Mouse (Mus musculus): ENCODE measurements around the gene Vwa2.

The Vwa2 gene

DNA sequence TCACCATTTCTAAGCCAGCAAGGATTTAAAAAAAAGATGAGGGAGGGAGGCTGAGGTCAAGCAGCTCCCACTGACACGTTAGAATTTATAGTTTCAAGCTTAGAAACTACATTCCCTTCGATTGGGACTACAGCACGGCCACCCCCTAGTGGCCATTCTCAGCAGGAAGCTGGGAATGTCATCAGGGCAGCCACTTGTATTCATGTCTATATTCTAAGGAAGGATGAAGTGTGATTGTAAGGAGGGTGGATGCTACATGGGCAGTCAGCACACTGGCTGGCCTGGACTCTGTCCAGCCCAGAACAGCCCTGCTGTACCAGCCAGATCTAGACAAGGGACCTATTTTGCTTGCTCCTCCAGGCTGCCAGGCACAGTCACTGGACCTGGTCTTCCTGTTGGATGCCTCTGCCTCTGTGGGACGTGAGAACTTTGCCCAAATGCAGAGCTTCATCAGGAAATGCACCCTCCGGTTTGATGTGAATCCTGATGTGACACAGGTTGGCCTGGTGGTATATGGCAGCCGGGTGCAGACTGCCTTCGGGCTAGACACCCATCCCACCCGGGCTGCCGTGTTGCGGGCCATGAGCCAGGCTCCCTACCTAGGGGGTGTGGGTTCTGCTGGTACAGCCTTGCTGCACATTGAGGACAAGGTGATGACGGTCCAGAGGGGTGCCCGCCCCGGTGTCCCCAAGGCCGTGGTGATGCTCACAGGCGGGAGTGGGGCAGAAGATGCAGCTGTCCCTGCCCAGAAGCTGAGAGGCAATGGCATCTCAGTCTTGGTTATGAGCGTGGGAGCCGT lies 34.6 kb downstream of the Vwa2 start:
- no peak for DNase-seq (ENCODE audit: low read depth, low spot score)

DNA sequence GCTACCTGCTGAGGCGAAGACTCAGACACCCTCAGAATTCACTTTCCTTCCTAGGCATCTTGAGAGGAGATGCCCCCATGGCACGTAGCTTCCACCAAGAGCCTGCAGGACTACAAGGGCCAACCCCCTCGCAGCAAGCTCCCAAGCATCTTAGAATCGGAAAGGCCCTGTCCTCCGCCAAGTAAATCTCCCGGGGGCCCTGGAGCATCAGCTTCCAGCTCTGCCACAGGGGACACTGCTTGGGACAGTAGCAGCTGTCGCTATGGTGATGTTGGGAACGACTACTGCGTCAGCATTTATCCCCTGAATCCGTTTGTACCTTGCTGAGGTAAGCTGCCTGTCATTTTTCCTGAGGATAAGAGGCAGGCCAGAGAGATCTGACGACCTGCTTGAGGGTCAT lies 36.5 kb downstream of the Vwa2 start:
- DNase-seq (ENCODE audit: low read depth, low spot score), result no peak

DNA sequence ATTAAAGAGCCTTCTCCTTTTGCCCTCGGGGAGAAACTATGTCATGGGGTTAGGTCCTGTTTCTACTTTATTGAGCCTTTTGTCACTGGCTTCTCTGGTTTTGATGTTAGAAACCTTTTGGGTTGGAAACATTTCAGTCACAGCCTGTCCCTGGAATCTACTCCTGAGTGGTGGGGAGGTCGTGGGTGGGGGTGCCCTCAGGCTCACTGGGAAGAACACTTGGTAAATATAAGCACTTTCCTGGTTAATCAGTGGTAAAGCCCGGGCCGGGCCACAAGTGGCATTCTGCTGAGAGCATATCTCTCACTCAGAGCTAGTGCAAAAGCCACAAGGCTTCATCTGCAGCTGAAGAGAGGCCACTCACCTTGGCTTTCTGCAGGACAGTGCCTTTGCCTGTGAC lies 39.7 kb downstream of the Vwa2 start:
- DNase-seq (ENCODE audit: low read depth, low spot score), result no peak

DNA sequence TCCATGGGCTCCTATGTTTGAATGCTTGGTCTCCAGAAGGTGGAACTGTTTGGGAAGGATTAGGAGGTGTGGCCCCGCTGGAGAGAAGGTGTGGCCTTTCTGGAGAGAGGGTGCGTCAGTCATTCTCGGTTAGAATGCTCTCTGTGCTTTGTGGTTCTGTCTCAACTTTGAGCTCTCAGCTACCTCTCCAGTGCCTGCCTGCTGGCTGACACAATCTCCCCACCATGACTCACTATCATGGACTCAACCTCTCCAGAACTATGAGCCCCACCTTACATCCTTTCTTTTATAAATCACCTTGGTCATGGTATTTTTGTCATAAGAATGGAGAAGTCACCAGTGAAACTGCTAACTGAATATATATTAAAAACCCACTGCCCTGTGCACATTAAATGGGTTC lies 40.6 kb downstream of the Vwa2 start:
- DNase-seq (ENCODE audit: low read depth, low spot score), result no peak

DNA sequence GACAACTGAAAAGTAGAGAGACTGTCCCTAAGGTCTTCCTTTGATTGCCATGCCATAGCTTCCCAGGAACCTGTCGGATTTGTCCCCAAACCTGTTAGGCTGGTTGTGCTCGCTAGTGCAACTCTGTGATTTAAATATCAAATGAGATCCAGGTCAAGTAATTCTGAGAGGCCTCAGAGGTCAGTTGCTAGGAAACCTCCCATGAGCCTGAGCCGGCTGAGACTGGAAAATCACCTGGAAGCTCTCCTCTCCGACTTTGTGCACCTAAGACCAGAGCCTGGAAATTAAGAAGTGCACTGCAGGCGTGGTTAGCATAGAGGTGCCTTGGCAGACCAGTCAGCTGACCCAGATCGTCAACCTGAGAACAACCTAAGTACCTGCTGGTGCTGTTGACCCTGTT lies 41.0 kb downstream of the Vwa2 start:
- DNase-seq (ENCODE audit: low read depth, low spot score), result no peak

DNA sequence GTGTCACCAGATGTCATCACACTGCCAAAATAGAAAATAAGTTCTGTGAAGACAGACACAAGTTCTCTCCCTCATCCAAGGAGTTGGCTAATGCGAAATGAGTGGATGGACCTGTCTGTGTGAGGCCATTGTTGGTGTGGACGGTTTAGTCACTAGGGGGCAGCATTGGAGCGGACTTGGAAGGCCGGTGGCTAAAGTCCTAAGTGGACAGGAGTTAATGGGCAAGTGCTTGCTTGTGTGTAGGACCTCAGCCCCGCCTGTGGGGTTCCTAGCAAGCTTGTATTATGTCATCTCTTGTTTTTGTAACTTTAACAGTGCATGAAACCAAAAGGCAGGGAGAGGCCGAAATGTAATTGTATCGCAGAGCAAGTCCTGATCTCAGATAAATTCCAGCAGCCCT lies 45.6 kb downstream of the Vwa2 start:
- no peak for DNase-seq (ENCODE audit: low read depth, low spot score)

DNA sequence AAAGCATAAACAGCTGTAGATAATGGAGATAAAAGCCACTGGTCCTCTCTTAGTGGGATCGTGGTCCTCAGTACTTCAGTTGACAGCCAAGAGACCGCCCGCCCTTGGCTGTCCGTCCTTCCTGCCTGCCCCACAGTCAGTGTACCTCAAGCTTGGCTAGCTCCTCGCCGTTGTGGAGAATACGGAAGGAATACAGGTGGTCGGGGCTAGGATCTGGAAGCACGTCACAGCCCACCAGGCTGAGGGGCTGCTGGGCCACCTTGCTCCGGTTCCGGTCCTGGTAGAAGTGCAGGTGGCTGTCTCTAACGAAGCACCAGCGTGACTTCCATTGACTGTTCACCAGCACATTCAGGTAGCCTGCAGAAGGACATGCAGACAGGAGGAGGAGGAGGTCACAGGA lies 46.2 kb downstream of the Vwa2 start:
- DNase-seq (ENCODE audit: low read depth, low spot score), result no peak

DNA sequence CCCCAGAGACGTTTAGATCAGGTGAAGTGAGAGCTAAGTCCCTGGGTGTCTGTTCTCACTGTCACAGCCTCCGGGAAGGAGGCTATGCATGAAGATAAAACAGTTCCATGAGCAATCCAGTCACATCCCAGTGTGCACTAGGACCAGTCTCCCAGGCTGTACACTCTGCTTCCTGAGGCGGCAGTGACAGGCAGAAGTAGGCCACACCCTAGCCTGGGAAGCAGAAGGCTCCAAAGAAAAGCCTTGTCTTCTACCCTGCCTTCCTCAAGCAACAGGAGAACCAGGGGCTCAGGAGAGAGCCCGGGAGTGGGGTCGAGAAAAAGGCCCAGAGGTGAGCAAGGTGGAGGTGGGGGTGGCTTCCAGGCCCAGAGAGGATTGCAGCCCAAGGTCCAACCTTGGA lies 47.7 kb downstream of the Vwa2 start:
- DNase-seq (ENCODE audit: low read depth, low spot score), result no peak

DNA sequence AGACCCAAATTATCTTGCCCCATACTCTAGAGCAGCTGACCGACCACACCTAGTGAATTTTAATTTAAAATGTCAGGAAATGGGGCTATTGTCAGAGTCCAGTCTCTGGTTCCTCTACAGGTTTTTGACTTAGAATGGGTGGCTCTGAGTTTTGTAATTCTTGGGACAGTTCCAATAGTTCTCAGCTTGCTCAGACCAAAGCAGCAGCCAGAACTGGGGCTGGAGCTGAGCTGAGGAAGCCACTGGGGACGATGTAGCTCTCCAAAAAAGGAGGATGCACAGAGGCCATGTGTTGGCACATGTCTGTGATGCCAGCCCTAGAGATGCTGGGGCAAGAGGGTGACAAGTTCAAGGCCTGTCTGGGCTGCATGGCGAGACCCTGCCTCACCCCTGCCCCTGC lies 55.3 kb downstream of the Vwa2 start:
- no peak for DNase-seq (ENCODE audit: low read depth, low spot score)

DNA sequence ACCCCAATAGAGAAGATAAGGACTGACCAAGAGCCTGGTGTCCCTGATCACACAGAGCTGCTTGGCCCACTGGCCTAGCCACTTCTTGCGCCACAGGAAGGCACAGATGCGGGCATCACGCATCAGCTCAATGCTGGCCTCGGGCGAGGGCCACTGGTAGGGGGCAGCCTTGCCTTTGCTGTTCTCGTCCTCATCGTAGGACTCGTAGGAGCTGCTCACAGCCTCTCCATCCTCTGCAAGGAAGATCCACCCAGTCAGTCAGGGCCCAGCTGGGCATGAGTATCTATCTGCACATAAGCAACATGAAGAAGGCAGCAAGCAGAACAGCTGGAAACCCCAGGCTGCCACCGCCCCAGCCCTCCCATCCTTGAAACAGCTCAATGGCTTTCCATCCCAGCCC lies 56.0 kb downstream of the Vwa2 start:
- DNase-seq (ENCODE audit: low read depth, low spot score), result no peak

DNA sequence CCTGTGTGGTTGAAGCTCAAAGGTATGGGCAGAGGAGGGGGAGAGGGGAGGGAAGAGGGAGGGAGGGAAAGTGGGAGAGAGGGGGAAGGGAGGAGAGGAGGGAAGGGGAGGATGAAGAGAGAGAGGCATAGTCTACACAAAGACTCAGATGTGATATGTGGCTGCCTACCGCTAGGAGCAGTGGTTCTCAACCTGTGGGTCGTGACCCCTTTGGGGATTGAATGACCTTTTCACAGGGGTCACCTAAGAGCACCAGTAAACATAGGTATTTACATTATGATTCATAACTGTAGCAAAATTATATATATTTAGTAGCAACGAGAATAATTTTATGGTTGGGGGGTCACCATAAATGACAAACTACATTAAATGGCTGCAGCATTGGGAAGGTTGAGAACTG lies 59.8 kb downstream of the Vwa2 start:
- DNase-seq (ENCODE audit: low read depth, low spot score), result no peak

DNA sequence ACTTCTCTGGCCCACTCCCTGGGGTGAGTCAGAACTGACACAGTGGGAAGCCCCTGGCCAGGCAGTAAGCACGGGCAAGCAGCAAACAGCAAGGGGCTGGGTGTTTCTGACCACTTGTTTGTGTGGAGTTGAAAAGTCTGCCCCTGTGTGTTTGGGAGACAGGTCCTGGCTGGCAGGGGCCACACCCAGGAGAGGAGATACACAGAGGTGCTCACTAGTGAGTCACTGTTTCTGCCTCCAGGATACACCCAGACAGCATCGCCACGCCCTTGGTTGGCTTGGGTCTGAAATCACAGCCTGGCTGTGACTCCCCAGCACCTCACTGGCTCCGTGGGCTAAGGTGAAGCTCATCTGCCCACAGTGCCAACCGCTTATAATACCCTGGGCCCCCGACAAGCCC lies 61.1 kb downstream of the Vwa2 start:
- no peak for DNase-seq (ENCODE audit: low read depth, low spot score)

DNA sequence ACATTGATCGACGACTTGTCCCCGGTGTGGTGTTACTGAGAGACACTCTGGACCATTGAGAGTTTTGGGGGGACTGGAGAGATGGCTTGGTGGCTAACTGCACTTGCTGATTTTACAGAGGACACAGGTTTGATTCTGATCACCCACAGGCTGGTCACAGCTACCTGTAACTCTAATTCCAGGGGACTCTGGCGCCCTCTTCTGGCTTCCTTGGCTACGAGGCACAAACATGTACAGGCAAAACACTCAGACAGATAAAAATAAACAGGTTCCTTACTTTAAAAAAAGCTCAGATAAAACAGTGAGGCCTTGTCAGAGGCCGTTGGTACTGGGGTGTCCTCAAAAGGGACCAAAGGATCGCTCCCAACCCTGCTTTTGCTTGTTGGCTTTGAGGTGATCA lies 61.7 kb downstream of the Vwa2 start:
- DNase-seq (ENCODE audit: low read depth, low spot score), result no peak

DNA sequence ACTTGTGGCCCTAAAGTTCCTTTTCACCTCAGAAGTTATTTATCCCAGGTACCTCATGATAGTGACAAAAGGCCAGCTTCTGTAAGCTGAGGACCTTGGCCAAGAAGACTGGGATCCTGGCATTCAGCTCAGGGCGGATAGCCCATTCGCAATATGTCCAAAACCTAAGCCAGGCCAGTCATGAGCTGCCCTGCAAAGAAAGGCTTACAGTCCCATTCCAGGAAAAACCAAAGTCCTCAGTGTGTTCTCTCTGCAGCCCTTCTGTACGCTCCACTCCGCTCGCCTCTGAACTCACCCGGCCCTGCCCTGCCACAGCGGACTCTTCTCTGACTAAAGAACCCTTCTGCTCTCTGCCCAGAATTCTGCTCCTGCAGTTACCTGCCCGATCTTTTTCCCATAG lies 62.2 kb downstream of the Vwa2 start:
- no peak for DNase-seq (ENCODE audit: low read depth, low spot score)

DNA sequence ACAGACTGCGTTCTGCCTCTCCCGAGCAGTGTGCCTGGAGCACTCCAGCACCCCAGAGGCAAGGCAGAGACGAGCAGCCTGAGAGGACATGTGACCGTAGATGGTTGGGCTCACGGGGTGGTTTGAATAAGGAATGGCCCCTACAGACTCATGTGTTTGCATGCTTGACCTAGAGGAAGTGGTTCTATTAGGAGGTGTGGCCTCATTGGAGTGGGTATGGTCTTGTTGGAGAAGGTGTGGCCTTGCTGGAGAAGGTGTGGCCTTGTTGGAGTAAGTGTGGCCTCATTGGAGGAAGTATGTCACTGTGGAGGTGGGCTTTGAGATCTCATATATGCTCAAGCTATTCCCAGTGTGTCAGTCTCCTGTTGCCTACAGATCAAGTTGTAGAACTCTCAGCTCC lies 63.9 kb downstream of the Vwa2 start:
- no peak for DNase-seq (ENCODE audit: low read depth, low spot score)

DNA sequence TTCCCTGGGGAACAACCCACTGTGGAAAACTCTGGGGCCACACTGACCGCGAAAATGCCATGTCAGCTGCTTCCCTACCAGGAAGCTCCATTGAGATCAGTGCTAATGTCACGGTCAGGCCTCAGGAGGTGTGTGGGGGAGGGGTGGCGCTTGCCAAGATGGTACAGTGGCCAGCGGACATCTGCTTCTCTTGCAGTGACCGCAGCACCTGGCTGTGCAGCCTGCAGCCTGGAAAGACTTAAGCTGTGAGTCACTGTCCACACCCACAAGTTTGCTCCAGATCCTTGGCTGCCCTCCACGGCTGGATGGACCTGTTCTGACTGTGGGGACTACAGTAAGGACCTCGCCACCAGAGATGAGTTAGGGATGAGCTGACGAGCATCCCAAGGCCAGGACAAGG lies 65.8 kb downstream of the Vwa2 start:
- no peak for DNase-seq (ENCODE audit: low read depth, low spot score)

DNA sequence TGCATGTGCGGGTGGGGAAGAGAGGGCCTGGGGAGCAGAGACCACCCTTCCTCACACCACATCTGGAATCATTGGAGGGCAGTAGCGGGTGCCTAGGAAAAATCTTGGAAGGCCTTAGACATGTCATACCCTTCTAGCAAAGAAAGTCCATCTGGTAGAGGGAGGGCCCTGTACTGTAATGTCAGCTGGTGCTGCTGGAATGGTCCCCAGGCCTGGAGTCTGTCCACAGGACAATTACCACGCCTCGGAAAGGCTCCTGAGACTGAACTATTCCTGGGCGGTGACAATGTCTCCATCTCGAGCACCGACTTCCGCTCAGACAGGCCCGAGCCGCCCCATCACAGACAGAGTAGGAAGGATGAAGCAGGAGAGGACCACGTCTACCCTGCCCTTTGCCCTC lies 66.5 kb downstream of the Vwa2 start:
- no peak for DNase-seq (ENCODE audit: low read depth, low spot score)

DNA sequence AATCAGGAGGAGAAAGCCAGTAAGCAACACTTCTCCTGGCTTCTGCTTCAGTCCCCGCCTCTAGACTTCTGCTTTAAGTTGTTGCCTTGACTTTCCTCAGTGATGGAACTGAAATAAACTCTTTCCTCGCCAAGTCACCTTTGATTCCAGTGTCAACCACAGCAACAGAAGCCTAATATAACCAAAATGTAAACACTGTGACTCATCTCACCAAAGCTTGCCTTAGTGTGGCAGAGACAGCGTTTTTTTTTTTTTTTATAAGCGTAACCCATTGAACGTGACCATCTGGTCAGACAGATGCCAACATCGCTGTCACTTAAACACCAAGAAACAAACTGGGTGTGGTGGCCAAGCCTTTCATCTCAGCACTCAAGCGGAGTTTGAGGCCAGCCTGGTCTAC lies 68.2 kb downstream of the Vwa2 start:
- DNase-seq (ENCODE audit: low read depth, low spot score), result no peak

DNA sequence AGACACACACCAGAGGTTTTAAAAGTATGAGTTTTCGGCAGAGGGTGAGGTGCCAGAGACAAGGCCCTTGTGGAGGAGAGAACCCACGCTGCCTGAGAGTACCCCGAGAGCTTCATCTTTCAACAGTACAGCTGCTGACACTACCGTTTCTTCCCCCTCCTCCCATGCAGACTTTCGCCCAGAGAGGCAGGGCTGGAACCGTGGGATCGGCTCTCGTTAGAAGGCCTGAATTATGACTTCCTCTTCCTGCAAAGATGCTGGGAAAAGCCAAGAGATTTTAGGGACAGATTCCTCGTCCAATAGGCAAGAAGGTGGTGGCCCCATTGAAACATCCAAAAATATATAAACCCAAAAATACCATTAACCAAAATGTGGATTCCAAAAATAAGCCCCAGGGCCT lies 70.2 kb downstream of the Vwa2 start:
- no peak for DNase-seq (ENCODE audit: low read depth, low spot score)

DNA sequence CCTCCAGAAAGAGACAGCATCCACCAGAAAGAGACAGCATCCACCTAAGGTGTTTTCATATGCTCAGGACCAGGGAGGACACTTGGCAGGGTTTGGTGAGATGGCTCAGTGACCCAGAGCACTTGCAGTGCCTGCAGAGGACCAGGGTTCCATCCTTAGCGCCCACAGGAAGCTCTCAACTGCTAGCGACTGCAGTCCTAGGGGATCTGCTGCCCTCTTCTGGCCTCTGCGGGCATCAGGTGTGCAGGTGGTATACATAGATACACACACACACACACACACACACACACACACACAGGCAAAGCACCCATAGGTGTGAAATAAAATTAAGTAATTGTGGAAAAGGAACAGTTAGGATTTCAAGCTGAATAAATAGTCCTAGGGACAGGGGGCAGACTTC lies 70.8 kb downstream of the Vwa2 start:
- DNase-seq (ENCODE audit: low read depth, low spot score), result no peak

DNA sequence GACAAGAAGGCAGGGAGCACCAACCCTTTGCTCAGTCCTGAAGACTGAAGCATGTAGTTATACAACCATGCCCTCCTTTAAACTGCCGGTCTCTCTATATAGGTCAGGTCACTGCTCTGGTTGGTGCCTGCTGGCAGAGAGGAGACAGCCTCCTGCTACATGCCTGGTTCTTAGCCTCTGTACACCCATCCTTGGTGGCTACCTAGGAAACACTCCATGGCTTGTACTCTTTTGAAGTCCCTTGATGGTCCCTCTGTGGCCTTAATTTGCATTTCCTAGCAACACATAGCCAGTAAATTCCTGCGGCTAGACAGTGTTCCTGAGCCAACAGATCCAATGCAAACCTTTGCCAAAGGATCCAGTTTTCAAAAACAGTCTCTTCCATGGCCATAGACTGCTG lies 71.6 kb downstream of the Vwa2 start:
- DNase-seq (ENCODE audit: low read depth, low spot score), result no peak

DNA sequence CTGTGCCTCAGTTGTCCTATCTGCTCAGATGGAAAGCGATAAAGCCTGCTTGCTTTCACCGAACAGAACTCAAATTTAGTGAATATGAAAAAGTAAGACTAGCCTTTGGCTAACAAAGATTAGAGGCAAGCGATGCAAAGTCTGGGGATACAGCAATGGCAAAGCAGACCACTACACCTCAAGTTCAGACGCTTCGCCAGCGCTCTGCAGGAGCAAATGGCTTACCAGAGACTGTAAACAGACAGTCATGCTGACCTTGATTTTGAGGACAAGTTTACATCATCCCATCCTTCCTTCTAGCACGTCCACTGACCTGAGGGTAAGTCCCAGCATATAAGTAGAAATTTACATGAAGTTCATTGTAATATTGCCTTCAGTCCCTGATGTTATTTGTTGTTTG lies 72.2 kb downstream of the Vwa2 start:
- no peak for DNase-seq (ENCODE audit: low read depth, low spot score)

DNA sequence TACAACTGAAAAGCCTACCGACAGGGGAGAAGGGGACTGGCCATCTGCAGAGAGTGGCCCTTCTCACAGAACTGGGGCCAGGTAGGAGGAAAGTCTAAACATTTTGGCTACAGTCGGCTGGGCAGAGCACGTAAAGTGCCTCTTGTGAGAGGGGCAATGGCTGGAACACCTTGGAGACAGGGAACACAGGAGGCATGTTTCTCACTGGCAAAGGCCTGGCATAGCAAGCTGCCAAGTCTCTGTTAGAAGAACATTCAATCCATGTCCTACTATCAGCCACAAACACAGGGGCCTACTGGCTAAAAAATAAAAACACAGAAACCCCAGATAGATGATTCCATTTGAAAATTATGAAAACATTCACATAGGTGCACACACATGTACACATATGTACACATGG lies 72.7 kb downstream of the Vwa2 start:
- no peak for DNase-seq (ENCODE audit: low read depth, low spot score)

DNA sequence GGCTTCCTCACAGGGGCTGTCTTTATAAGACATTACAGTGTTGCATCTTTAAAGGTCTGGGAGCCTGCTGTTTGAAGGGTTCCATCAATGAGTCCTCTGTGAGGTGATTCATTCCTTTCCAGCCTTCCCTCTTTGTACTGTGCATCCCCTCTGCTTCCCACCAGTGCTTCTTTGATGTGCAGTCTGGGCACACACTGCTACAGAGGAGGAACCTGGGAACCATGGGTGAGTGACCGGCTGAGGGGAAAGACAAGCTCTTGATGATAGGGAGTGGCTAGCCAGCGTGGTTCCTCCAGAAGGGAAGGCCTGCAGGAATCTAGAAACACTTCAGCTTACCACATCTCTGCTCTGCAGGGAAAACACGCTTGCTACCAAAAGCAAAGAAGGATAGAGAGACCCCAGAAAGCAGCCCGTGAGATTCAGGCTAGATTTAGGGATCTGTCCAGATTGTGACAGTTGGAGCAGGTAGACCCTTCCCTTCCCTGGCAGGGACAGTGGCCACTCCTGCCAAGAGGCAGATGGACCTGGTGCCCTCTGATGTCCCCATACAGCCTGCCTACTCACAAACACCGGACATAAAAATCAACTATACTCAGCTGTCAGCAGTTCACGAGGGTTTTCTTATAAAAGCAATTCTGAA lies 74.0 kb downstream of the Vwa2 start:
- DNase-seq (ENCODE audit: low read depth, low spot score), result no peak
